Mouse (Mus musculus): ENCODE results near the gene Chst2.

The Chst2 gene

DNA sequence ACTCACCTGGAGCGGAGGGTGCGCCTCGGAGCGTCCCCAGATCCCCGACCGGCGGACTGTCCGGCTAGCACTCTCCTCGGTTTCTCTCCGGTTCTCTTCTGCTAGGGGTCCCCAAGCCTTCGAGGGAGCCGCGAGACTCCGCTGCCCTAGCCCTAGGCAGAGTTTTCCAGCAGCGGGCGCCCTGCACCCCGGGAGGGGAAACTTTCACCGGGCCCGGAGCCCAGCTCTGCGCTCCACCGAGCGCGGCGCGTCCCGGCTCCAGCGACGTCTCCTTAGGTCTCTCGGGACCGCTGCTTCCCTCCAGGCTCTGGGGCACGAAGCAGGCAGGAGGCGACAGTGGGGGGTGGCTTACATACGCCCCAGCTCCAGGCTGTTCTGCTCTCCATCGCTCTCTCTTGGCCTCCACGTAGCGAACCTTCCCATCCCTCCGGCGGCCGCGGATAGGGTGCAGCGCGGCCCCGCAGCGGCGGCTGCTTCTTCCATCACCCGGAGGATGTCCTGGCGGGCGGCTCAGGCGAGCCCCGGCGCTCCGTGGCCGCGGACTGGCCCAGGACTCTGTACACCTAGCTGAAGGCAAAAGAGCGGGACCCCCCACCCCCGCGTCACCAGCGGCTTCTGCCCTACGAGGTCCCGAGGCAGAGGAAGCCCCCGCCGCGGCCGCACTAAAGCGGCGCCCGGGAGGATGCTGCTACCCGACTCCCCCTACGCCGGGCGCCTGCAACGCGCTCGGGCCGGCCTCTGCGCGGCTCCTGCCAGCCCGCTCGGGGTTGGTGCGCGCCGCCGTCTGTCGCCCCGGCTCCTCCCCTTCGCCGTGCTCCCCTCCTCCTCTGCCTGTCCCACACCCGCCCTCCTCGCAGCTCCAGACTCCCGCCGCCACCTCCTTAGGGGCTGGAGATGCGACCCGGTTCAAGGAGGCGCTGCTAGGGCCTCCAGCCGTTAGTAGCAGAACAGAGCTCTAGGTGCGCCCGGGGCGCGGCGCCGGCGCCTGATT, at the start of gene Chst2:
TSS of gene Chst2 (minus strand) at position 152 of the 991 bp plus-strand sequence.
- peak; percentile 81 for DNase-seq

DNA sequence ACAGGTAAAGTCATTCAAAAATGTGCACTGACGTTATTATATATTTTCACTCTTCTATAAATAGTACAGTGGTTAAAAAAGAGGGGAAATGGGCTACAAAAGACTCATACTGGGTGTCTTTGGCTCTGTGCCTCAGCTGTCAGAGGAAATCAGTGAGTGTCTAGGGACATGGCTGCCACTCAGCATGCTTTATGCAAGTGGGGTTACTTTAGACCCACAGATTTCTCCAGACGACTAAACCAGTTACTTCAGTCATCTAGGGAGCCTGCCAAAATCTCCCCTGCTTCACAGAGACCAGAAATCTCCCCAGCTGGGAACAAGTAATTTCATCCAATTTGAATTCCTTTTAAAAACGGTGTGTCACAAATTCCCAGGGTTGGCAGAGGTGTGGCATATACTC, 45.4 kb upstream of the Chst2 start:
- DNase-seq: peak; percentile 22

DNA sequence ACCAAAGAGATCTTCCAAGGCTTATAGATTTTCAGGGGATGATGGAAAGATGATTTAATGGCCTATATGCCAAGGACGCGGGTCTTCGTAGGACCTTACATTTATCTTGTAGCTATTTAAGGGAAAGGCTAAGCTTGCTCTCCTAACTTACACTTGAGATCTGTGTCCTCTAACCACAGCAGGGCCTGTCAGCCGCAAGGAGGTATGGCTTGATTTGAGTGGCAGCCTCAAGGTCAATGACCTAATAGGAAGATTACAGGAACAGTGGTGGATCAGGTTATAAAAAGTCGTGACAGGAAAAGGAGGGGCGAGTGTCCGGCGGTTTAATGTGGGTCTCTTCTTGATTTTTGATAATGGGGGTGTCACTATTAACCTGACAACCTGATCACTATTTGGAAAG, 44.1 kb upstream of the Chst2 start:
- DNase-seq: no peak

DNA sequence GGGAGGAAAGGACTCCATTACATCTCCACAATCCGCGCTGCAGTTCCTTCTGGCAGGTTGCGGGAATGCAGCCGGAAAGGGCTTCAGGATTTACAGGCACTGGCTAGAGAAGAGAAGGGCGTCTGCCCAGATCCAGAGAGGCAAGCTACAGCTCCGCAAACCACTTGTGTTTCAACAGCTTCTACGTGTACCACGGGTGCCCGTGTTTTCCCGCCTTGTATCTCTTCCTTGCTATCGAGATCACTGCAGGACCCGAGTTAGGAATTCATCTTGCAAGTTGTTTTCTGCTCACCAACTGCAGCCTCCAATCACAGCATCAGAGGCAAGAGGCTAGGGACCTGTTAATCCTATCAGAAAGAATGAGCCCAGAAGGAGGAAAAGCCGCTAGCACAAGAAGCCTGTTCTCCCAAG, 35.8 kb upstream of the Chst2 start:
- peak; percentile 13 for DNase-seq

DNA sequence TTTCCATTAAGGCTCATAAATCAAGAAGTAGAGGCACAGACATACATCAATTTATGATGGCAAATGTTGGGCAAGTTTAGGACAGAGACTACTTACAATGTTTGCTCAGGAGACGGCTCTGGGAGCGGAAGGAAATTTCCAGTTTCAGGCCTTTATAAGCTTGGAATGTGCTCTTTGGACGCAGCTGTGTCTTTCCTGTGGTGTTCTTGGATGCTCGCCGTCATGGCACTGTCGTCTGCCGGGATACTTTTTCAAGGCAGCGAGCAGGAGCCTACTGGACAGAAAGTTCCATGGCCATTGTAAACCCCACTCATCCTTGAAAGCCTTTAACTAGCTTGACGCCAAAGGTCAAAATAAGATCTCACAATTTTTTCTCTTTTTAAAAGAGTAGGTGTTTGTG, 31.4 kb upstream of the Chst2 start:
- DNase-seq: no peak

DNA sequence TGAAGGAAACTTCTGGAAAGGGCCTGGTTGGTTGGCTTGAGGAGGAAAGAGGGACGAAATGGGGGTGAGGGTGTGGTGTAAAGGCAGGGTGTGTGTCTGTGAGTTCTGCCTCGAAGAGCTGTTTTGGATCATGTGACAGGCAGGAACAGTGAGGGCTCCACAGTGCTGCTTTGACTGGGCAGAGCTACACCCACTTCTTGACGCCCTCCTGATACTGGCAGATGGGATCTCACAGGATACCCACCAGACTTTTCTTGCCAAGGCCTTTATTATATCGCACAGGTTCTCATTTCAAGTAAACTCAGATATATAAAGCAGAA, 29.7 kb upstream of the Chst2 start:
- no peak for DNase-seq

DNA sequence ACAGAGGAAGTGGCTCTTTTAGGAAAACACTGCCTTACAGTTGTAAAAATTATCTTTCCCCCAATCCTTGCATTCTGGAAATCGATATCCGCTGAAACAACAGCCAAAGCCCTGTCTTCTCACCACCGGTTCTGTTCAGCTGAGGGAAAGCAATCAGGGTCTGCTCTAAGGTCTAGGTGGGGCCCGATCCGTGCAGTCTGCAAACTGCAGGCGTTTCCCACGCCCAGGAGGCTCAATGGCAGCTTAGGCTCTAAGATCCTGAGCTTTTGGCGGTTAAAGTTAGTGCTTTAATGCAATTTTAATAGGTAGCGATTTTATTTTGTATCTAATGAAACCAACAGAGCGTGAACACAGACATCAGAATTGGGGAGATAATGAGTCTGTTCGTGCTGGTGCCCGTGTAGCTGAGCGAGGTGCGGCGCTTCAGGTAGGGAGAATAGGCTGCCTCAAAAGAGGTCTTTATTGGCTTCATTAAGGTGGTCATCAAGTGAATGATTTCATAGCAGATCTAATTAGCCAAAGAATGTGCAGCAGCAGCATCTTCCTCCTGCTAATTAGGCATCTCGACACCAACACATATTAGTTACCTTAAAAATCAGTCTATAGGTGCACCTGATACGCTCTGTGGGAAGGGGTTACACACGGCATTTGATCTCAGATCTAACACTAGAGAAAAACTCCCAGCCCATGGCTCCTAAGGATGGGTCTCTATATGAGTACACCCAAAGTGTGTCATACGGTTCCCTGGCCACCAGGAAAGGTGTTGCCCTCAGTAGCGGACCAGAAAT, 29.2 kb upstream of the Chst2 start:
- DNase-seq: no peak

DNA sequence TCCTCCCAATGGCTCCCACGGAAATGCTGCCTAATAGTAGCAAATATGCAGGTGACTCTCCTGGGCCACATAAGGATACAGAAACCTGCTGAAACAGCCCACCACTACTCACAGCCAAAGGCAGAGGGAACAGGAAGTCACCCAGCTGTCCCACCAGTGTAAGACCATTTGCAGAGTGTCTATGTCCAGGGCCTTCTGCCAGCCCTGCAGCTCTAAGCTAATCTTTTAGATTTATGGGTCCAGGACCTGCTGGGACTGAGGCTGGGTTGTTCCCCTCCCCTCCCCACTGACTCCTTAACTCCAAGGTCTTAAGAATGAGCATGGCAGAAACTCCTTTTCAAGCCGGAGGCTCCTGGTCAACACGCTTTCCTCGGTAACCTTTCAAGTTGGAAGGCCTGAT, 21.8 kb upstream of the Chst2 start:
- no peak for DNase-seq

DNA sequence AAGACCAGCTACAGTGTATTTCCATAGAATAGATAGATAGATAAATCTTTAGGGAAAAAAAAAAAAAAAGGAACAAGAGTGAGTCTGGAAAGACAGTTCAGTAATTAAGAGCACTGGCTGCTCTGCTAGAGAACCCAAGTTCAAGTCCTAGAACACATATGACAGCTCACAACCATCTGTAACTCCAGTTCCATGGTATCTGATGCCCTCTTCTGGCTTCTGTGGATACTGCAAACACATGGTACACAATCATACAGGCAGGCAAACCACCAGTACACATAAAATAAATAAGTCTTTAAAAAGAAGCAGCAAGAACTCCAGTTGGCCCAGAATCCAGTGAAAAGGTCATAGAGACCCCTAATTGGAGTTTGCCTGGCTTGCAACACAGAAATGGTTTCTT, 7.4 kb upstream of the Chst2 start:
- DNase-seq: no peak

DNA sequence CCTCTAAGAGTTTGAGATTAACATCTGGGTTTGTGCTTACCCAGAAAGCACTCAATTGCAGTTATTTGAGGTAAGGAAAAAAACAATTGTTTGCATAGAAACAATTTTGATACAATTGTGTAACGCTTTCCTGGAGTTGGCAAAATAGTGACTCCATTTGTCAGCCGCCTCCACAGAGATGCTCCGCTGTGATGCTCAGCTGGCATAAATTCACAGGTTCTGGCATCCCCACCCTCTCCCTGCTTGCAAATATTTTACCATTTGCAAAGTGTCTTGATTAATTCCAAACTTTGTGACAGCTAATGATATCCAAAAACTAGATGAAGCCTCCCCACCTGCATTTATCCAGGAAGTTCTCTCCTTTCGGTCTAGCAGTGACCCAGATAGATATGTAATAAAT, 5.5 kb upstream of the Chst2 start:
- DNase-seq: no peak

DNA sequence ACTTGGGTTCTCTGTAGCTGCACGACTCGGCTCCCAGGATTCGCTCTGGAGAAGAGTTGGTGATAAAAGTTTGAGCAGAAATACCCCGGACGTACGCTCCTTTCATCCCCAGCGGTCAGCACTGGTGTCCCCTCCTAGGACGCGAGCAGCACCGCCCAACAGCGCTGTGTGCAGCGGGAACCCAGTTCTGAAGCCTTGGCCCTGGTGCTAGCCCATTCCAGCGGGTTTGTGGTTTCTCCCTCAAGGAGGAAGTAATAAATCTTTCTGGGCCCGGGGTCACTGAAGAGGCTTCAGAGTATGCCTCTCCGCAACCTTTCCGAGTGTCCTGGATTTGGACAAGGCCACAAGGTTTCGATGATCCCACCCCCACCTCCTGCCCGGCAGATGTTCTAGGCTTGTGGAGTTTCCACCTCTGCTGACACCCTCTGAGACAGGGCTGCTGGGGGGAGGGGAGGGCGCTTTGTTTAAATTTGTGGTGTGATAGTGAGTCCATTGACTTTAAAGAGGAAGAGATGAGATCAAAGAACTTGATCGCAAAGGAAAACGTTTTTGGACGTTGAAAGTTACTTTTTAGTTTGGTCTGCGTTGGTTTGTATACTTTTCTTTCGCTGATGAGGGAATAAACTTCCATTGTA, 1.2 kb upstream of the Chst2 start:
- no peak for DNase-seq

DNA sequence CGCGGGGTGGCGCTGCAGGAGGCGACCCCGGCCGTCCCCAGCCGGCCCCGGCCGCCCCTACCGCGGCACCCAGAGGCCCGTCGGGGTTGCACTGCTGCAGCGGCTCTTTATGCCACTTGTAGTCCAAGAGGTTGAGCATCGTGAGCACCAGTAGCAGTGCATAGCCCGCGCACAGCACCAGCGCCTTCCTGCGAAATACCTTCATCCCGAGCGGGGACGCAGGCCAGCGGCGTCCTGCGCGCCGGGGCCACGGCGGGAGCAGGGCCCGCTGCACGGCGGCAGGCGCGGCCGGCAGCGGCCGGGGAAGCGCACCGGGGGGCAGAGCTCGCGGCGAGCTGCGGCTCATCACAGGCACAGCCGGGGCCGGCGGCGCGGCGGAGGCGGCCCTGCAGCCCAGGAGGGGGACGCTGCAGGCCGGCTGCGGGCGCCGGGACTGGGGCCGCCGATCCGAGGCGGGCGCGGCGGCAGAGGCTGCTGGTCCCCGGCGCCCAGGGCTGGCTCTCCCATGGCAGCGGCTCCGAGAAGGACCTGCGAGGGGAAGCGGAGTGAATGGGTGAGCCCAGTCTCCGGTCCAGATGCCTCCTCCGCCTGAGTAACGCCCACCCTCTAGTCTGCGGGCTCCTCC, 464 bp downstream of the Chst2 start:
- DNase-seq: peak; percentile 24

DNA sequence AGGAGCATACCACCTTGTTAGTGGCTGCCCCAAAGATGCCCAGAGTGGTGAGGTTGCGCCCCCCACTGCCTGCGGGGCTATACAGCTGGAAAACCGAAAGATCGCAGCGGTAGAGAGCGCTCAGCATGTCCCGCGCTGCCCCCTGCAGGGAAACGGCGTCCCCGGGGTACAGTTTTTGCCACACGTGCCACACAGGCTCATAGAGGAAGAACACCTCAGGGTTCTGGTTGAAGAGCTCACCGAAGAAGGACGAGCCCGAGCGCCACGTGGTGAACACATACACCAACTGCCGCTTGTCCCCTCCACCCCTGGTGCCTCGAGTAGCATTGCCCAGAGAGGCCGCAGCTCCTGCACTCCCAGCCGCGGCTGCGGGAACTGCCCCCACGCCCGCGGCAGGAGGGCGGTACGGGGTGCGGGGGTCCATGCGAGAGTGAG, 994 bp downstream of the Chst2 start:
- DNase-seq: peak; percentile 43

DNA sequence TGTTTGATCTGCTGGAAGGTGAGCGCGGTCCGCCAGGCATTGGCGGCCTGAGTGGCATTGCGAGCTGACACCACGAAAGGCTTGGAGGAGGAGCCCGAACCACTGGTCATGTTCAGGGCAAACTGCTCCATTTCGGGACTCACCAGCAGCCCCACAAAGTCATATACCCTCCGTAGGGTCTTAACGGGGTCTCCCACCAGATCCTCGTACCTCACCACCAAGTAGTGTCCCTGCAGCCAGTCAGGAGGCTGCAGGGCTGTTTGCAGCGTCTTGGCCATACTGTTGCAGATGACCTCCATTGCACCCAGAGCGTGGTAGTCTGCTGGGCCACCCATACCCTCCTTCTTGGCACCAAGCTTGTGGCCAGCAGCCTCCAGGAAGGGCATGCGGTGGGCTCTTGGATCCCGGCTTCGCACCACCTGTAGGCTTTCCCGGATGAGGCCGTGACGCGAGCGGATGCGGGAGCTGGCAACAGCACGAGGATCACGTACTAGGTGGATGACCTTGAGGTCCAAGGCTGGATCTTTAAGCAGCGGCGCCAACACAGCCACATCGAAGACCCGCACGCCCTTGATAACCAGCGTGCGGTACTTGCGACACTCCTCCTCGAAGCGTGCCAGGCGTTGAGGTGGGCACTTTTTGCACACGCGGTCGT, 1.6 kb downstream of the Chst2 start:
- DNase-seq: peak; percentile 8

DNA sequence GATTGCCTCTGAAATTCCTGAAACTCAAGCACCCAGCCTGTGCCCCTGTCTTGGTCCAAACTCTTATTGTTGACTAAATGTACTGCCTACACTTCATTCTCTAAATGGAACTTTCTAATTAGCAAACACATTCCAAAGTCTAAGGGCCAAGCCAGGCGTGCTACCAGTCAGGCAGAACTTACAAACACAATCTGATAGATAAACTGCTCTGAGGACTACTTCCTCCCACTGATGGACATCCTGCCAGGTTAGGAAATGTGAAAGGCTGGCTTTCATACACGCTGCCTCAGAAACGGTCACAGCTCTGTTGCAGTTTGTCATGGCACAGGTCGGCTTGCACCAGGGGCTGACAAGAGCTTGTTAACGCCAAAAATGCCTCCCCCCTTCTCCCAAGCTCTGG, 4.8 kb downstream of the Chst2 start:
- no peak for DNase-seq

DNA sequence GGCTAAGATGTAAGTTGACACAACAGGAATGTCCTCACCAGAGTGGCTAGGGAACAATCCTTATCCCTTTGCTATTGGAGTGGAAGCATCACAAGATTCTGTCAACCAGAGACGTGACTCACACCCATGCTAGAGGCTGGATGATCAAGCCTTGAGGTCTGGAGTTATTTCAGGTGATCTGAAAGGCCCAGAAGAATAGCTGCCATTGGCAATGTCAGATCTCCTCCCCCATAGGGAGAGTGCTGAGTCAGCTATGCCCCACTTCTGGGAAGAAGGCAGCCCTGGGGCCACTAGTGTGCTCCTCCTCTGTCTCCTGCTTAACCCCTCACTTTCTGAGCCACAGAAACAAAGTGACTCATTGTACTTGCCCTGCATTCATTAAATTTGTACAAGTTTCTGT, 14.5 kb downstream of the Chst2 start:
- peak; percentile 8 for DNase-seq

DNA sequence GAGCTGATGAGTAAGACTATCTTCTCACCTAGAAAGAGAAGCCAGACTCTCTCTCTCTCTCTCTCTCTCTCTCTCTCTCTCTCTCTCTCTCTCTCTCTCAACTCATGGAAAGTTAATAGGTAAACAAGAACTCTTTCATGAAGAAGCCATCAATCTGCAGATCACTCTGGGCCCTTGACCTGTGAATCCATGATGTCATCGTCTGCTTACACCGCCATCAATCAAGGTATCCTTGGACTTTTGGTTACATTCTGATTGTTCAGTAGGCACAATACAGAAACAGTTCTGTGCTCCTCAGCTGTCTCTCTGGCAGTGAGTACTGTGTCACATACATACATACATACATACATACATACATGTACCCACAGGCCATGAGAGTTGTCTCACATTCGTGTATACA, 16.6 kb downstream of the Chst2 start:
- no peak for DNase-seq

DNA sequence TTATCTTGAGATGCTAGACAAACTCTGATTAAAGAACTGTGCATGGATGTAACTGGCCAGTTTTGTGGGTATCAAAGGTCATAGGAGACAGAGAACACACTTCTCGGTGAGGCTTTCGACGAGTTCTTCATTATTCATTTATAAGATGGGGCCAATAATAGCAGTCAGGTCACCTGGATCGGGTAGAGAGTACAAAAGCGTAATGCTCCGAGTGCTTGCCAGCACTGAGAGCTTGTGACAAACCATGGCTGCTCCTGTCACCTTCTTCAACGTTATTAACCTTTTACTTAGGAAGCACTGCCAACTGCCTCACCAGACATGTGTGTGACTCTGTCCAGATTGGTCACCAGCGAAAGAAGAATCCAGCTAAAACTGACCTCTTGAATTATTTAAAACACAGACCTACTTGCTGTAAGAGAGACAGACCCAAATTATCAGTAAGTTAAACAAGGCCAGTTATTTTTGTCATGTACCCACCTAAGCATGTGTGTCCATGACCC, 18.6 kb downstream of the Chst2 start:
- no peak for DNase-seq

DNA sequence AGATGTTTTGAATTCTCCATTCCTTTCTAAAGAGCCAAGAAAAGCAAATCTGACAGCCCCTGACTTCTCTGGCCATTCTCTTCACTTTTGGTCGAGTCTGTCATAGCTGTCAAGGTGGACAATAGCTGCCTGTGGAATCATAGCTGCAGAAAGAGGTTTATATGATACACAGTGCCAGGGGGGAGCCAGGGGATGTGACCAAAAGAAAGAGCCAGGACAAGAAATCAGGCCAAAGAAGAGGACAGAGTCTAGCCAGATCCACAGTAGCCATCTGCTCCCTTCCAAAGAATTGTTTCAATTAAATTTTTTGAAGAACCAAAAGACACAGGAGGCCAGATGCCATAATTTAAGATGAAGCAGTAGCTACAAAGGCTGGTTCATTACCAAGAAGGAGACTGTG, 30.6 kb downstream of the Chst2 start:
- no peak for DNase-seq

DNA sequence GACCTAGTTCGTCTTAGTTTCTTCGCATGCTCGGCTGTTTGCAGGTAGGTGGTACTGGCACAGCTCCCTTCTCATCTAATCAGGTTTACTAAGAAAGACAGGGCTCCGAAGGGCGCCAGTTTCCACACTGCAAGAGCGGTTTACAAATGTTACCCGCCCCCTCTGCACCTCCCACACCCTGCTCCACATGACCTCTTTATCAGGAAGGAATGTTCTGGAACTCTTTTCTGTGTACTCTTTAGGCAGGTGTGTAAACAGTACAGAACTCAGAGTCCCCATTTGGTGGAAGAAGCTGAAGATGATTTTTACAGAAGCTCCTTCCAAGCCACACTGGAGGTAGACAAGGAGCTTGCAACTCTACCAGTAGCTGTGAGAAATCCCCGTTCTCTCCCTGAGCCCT, 31.2 kb downstream of the Chst2 start:
- no peak for DNase-seq

DNA sequence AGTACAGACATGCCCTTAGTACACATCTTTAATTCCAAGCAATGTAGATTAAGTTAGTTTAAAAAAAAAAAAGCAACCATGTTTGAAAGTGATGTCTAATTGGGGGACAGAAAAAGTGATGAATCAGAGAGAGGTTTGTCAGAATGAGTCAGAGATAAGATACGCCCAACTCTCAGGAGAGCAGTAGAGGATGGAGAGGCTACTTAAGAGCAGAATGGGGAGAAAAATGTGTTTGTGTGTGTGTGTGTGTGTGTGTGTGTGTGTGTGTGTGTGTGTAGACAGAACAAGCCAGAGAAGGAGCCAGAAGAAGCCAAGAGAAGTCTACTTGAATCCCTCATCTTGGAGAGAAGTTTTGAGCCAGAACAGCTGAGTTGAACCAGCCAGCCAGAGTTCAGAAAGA, 32.8 kb downstream of the Chst2 start:
- DNase-seq: no peak

DNA sequence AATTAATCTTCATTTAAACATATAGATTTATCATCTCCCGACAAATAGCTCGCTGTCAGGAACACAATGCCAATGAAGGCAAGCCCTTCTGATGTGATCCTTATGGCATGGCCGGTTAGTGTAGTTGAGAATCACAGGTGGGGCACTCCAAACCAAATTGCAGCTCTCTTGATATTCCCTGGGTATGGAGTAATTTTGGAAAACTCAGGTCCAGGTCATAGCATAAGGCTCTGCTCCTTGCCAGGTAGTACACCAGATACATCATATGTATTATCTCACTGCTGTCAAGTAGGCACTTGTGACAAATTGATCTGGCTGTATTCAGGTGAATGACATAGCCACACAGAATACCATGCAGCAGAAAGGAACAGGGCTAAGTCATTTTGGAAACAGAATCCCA, 40.6 kb downstream of the Chst2 start:
- no peak for DNase-seq

All from cerebellum, adult 9-11 months (tissue).